ENCODE assay signal across 8 mouse cellular contexts in genomic region chr11:4261188-4261494, GRCm38 (mm10). TPM values are rescaled to one million over a fixed set of nuclear protein-coding genes. Genes with fewer than 3 reads are reported as not detected.
DNase-seq lines count a peak whose midpoint lies in the region; ATAC-seq and TF ChIP-seq lines count a peak whose summit lies in the region.

No protein-coding gene starts in this region.

- H3K9ac ChIP-seq in heart, embryonic 11.5 days (ENCODE audit: low read depth, low read length): no peak overlapping the region
- H3K9ac ChIP-seq in stomach, embryonic 15.5 days: no peak overlapping the region

- H3K4me1 ChIP-seq in cerebellum, adult 2 months (ENCODE audit: control insufficient read depth, insufficient read depth, low read length): peaks cover 10% of the 10 kb centered on the region; the same call in 1 of the 2 replicates
- H3K4me1 ChIP-seq in heart, embryonic 11.5 days (ENCODE audit: control insufficient read depth, insufficient read depth, low read length): peaks cover 22% of the 10 kb centered on the region
- peaks cover 60% of the 10 kb centered on the region for H3K4me1 ChIP-seq in stomach, embryonic 15.5 days

- no peak overlapping the region for H3K4me3 ChIP-seq in cerebellum, adult 2 months (replicated peaks; ENCODE audit: insufficient read depth, low read depth, low read length)
- H3K4me3 ChIP-seq in heart, embryonic 11.5 days (ENCODE audit: low read depth, low read length): no peak overlapping the region
- H3K4me3 ChIP-seq in stomach, embryonic 15.5 days (replicated peaks): no peak overlapping the region

- peak; percentile 95 for DNase-seq in heart, adult 11 months
- DNase-seq in heart, adult 8-10 months (ENCODE audit: low spot score): no peak
- peak; percentile 59 for DNase-seq in ES-CJ7 (ENCODE audit: low read depth, low spot score)
- peak; percentile 26 to 49 for DNase-seq in cerebellum, adult 2 months
- peak; percentile 34 for DNase-seq in layer of hippocampus, adult 9-11 months
- DNase-seq in lung, postnatal 4 days: peak; percentile 76 to 84

- no peak for ATAC-seq in heart, embryonic 11.5 days (replicated peaks; ENCODE audit: insufficient number of reproducible peaks, low FRiP score, low TSS enrichment)
- no peak for ATAC-seq in stomach, embryonic 15.5 days (ENCODE audit: insufficient read depth, low FRiP score, low read depth)

- no peaks in the 10 kb centered on the region for H3K9me3 ChIP-seq in heart, embryonic 11.5 days (replicated peaks; ENCODE audit: control insufficient read depth, low read length)
- no peaks in the 10 kb centered on the region for H3K9me3 ChIP-seq in stomach, embryonic 15.5 days

- no peaks in the 10 kb centered on the region; the same call in 1 of the 2 replicates for H3K27me3 ChIP-seq in cerebellum, adult 2 months (ENCODE audit: control insufficient read depth, insufficient read depth, low read length)
- H3K27me3 ChIP-seq in heart, embryonic 11.5 days (ENCODE audit: control insufficient read depth, insufficient read depth, low read length): peaks cover 25% of the 10 kb centered on the region
- peaks cover 7% of the 10 kb centered on the region; the same call in 1 of the 2 replicates for H3K27me3 ChIP-seq in stomach, embryonic 15.5 days (replicated peaks)

- no peak overlapping the region for H3K27ac ChIP-seq in cerebellum, adult 2 months (ENCODE audit: insufficient read depth, low read length)
- peak overlapping the region; percentile 10; the same call in 1 of the 2 replicates for H3K27ac ChIP-seq in heart, embryonic 11.5 days (ENCODE audit: low read depth, low read length)
- H3K27ac ChIP-seq in stomach, embryonic 15.5 days: peak overlapping the region; percentile 0; the same call in 1 of the 2 replicates

- no peak for TF ChIP-seq POLR2A in cerebellum, adult 2 months (IDR thresholded peaks at IDR 0.05; ENCODE audit: borderline replicate concordance, insufficient read depth, low read length)

- no peaks in the 10 kb centered on the region for H3K36me3 ChIP-seq in heart, embryonic 11.5 days (ENCODE audit: control insufficient read depth, insufficient read depth, low read length)
- no peaks in the 10 kb centered on the region for H3K36me3 ChIP-seq in stomach, embryonic 15.5 days

- H3K4me2 ChIP-seq in heart, embryonic 11.5 days: no peak overlapping the region
- H3K4me2 ChIP-seq in stomach, embryonic 15.5 days: no peak overlapping the region

- WGBS in cerebellum, adult 2 months: 63% methylated on average over 7 of the region's 7 CpGs
- WGBS in heart, embryonic 11.5 days (ENCODE audit: insufficient replicate concordance): 50% methylated on average over 7 of the region's 7 CpGs
- 51% methylated on average over 7 of the region's 7 CpGs for WGBS in stomach, embryonic 15.5 days

- TF ChIP-seq CTCF in cerebellum, adult 2 months (IDR thresholded peaks at IDR 0.05; ENCODE audit: borderline replicate concordance, insufficient read depth, low read depth, low read length): peak; percentile 45

RNA-seq across cellular contexts. Expression of gene Lif, which starts 3.8 kb away (rescaled TPM):
- 1 to 10 TPM in 1 of 4 experiments, under 1 TPM in 3; 0.19 to 1.3 (median 0.38) TPM for total RNA-seq in heart, adult 8-10 months (2022)
- 0.15 and 0.41 TPM in 2 replicates for polyA plus RNA-seq in cerebellum, adult 2 months (2012; rRNA removed)
- polyA plus RNA-seq in heart, embryonic 11.5 days (2014; fragmentation: Nextera tagmentation; extraction: Ambion mirVana): 0.06 and 0.11 TPM in 2 replicates
- polyA plus RNA-seq in stomach, embryonic 15.5 days (2015; fragmentation: Nextera tagmentation; extraction: Ambion mirVana): 0.61 and 0.65 TPM in 2 replicates

RNA-seq across cellular contexts. Expression of gene Osm, which starts 24.9 kb away (rescaled TPM):
- 1 to 10 TPM in 1 of 4 experiments, not detected in 3; 1.6 TPM for total RNA-seq in heart, adult 8-10 months (2022)
- polyA plus RNA-seq in cerebellum, adult 2 months (2012; rRNA removed): 0.03 TPM in 1 of 2 replicates, not detected in the other
- polyA plus RNA-seq in heart, embryonic 11.5 days (2014; fragmentation: Nextera tagmentation; extraction: Ambion mirVana): 0.10 and 0.11 TPM in 2 replicates
- polyA plus RNA-seq in stomach, embryonic 15.5 days (2015; fragmentation: Nextera tagmentation; extraction: Ambion mirVana): 0.22 TPM in 2 replicates

RNA-seq across cellular contexts. Expression of gene Castor1, which starts 43.1 kb away (rescaled TPM):
- 1 to 10 TPM; 3.5 to 6.9 (median 4.8) TPM for total RNA-seq in heart, adult 8-10 months (2022)
- polyA plus RNA-seq in cerebellum, adult 2 months (2012; rRNA removed): 5.1 and 5.6 TPM in 2 replicates
- 2.2 and 2.5 TPM in 2 replicates for polyA plus RNA-seq in heart, embryonic 11.5 days (2014; fragmentation: Nextera tagmentation; extraction: Ambion mirVana)
- polyA plus RNA-seq in stomach, embryonic 15.5 days (2015; fragmentation: Nextera tagmentation; extraction: Ambion mirVana): 3.8 and 4.8 TPM in 2 replicates
